Mouse (Mus musculus) urinary bladder, postnatal 36 days (tissue): ENCODE data around the gene H2-T24.
A peak's percentile ranks its signal among the peaks of the same experiment; 100 is the strongest.
"Not testable (repeated sequence)": the region's sequence is repeated elsewhere in the genome, so short reads cannot be mapped to it uniquely, and the experiment has no call there.

ENCODE experiments used
- DNase-seq, 2 experiments: peaks; one replicate each; pipeline ENCODE4 v3.0.0; 2022; ENCODE audit warnings: low spot score in 2 of 2, mixed read lengths in 1 of 2

The H2-T24 gene

DNA sequence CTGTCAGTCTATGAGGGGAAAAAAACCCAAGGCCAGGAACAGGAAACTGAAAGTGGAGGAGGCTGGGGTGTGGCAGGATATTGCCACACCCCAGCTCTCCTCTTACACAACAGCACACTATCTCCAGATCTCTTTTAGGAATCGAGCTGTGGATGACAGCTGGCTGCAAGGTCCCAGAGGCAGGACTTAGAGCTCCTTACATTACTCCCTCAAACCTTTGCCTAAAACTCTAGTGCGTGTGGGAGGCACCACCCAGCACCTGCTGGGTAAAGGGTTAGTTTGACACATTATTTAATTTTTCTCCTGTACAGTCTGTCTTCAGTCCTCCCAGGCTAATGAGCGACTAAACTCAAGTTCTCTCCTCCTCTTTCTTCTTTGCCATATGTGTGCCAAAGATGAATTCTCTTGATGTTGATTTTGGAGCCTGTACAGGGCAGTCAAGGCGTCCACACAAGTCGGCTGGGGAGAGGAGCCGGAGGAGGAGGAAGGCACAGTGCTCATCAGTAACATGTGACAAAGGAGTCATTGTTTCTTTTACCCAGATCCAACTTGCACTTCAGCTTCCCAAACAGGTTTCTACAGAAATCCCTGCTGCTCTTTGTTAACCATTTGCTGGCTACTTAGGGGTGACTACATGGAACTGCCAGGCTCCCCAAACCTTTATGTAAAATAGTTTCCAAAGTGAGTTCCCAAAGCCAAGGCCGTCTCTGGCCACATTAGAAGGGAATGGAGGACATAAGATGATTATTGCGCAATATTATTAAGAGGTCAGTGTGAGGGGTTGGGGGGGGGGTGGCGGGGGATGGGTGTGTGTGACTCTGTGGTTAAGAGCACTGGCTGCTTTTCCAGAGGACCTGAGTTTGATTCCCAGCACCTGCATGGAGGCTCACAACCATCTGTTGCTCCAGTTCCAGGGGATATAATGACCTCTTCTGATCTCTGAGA is 3.6 kb upstream of the H2-T24 start:
- peak; percentile 42 to 58 for DNase-seq

DNA sequence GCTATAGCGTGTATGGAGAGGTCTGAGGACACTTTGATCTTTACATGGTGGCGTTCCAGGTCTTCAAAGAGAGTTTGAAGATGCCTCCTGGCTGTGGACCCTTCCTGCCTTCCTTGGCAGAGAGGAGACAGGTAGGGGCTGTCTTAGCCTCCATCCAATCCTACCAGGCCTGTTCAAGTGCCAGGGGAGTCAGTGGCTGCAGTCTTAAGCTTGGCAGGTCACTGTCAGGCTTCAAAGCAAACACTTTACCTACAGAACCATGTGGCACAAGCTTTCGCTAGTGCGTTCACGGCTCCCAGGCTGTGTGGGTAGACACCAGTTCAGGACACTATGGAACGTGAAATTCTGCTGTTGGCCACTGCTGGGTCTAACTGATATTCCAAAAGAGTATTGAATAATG is 2.6 kb upstream of the H2-T24 start:
- no peak for DNase-seq

DNA sequence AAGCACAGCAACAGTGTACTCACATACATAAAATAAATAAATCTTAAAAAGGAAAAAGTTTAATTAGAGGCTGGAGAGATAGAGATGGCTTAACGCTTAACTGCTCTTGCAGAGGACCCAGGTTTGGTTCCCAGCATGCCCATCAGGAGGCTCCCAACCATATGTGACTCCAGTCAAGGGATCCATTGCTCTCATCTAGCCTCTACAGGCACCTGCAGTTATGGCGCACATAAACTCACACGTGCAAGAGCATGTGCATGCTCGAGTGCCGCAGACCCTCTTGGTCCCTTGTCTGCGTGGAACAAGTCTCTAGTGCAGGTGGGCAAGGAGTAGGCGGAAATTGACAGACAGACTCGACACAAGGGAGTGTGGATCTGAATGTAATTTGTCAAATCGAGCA is 1.7 kb upstream of the H2-T24 start:
- no peak for DNase-seq

DNA sequence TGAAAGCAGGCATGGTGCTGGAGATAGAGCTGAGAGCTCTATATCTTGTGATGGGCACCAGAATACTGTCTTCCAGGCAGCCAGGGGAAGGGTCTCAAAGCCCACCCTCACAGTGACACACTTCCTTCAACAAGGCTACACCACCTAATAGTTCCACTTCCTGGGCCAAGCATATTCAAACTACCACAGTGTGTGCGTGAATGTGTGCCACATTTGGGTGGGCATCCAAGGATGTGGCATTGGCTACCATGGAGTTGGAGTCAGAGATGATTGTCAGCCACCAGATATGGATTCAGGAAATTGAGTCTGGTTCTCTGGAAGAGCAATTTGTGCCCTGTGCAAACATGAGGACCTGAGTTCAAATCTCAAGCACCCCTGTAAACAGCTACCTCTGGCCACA is 949 bp upstream of the H2-T24 start:
- no peak for DNase-seq

DNA sequence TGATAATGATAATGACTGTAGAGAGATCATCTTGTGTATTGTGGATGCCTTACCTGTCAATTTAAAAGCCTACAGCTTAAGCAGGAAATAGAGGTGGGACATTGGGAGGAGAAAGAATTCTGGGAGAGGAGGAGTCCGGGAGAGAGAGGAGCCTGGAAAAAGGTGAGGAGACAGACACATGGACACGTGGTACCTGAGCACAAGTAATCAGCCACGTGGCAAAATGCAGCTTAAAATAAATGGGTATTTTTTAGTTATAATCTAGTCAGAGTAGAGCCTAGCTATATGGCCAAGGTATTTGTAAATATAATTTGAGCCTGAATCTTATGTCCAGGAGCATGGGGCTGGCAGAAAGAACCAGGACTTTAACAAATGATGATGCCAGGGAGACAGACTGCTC is 841 bp downstream of the H2-T24 start:
- DNase-seq, result no peak

DNA sequence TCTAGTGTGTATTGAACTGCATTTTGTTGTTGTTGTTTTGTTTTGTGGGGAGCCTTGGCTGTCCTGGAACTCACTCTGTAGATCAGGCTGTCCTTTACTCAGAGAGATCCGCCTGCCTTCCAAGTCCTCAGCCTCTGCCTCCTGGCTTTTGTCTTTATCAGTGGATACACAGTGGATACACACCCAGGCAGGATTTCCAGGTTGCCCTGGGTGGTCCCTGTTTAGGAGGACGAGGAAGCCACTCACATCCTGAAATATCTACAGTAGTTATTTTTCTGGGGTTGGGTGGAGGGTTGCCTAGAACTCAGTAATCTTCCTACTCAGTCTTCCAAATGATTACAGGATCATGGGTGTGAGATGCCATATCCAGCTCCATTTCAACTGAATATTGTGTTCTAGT is 1.4 kb downstream of the H2-T24 start:
- DNase-seq, result no peak

DNA sequence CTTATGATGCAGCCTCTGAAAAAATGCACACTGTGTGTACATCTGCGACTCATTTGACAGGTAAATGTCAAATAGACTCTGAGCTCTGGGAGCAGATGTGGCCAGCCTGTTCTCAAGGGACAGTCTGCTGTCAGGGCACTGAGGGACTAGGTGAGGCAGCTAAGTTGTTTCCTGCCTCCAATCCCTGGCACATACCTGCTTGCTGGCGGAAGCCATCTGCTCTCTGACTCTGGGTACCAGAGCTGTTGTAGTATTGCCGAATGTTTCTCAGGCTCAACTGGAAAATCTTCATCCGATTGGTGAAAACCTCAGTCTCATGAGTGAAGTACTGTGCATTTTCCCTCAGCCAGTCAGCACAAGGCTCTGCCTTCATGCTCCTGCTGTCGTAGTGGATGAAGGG is 3.3 kb downstream of the H2-T24 start:
- DNase-seq, result no peak

DNA sequence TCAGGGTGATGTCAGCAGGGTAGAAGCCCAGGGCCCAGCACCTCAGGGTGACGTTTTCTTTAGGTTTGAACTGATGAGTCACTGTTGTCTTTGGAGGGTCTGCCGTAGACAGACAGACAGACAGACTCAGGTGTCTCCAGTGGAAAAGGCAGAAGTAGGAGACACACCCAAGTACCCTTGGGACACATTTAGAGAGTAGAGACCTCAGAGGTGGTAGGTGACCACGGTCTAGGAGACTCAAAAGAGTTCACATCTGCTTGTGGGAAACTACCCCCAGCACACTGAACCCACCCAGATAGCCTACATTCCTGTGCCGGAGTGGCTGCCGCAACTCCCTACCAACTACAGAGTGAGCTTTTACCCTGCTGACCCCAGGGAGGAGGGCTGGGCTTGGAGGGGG is 5.4 kb downstream of the H2-T24 start:
- no peak for DNase-seq

DNA sequence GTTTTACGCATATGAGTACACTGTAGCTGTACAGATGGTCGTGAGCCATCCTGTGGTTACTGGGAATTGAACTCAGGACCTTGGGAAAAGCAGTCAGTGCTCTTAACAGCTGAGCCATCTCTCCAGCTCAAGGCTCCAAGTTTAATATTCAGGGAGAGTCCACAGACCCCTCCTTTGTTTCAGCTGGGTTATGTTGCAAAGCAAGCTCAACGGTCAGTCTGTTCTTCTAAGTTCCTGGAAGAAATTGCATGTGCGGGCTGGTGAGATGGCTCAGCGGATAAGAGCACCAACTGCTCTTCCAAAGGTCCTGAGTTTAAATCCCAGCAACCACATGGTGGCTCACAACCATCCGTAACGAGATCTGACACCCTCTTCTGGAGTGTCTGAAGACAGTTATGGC is 16.0 kb downstream of the H2-T24 start:
- not testable (repeated sequence) for DNase-seq

DNA sequence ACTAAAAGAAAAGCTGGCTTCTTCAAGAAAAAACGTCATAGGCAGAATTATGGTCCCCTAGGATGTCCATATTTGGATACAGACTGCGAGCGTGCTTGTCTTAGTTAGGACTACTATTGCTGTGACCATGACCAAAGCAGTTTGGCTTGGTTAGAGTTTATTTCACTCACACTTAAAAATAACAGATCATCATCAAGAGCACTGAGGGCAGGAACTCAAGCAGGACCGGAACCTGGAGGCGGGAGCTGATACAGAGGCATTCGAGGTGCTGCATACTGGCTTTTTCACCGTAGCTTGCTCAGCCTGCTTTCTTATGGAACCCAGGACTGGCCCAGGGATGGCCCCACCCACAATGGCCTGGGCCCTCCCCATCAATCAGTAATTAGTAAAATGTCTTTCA is 17.0 kb downstream of the H2-T24 start:
- DNase-seq, result no peak

DNA sequence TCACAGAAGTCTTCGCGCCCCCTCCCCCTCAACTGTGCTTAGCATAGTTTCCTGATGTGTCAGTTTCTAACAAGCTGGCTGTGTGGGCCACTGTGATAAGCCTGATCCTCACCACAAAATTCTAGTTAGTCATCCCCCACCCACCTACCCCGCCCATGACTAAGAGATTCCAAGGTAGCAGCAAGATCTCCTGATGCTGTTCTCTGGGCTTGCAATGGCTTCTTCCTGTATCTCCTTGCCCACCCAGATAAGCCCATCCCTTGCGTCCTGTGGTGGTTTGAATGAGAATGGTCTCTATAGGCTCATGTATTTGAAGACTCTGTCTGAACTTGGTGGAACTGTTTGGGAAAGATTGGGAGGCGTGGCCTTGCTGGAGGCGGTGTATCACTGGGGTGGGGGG is 18.4 kb downstream of the H2-T24 start:
- DNase-seq, result no peak

DNA sequence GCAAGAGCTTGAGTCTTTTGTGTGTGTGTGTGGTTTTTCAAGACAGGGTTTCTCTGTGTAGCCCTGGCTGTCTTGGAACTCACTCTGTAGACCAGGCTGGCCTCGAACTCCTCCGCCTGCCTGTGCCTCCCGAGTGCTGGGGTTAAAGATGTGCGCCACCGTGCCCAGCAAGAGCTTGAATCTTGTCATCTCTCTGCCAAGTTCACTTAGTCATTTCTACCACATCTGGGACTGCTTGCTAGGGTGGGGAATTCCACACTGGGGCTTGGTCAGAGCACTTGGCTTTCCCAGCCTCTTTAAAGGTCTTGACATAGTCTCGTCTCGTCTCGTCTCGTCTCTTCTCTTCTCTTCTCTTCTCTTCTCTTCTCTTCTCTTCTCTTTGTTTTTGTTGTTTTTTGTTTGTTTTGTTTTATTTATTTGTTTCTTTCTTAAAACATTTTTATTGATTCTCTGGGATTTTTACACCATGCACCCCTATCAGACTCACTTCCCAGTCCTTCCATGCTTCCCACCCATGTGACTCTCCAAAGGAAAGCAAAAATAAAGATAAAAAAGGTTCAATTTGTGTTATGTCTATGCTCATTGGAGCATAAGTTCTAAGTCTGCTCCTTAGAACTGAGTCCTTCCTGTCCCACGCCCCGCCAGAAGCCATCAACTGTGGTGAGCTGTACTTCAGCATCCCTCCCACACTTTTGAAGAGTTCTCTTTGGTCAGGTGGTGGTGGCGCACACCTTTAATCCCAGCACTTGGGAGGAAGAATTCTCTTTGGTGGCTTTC is 19.1 kb downstream of the H2-T24 start:
- DNase-seq, result no peak

DNA sequence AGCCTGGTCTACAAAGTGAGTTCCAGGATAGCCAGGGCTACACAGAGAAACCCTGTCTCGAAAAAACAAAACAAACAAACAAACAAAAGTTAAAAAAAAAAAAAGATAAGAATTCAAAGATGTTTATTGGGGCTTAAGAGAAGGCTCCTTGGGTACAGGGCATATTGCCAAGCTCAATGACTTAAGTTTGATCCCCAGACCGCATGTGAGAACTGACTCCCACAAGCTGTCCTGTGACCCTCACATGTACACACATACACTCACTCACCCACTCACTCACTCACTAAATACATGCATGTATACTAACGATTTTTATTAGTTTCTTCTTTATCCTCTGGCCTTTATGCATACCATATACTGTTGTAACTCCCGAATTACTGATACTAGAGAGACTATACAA is 20.0 kb downstream of the H2-T24 start:
- no peak for DNase-seq

DNA sequence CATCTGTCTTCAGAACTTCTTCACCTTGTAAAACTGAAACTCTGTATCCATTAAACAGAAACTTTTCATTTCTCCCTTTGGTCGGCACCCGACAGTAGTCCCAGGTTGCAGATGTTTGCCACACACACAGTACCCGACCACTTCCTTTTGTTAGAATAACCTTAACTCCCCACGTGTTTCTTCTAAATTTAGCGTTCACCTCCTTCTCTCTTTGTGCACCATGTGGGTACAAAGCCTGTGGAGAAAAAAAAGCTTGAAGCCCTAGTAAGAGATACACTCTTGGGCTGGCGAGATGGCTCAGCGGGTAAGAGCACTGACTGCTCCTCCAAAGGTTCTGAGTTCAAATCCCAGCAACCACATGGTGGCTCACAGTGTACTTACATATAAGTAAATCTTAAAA is 21.0 kb downstream of the H2-T24 start:
- no peak for DNase-seq

DNA sequence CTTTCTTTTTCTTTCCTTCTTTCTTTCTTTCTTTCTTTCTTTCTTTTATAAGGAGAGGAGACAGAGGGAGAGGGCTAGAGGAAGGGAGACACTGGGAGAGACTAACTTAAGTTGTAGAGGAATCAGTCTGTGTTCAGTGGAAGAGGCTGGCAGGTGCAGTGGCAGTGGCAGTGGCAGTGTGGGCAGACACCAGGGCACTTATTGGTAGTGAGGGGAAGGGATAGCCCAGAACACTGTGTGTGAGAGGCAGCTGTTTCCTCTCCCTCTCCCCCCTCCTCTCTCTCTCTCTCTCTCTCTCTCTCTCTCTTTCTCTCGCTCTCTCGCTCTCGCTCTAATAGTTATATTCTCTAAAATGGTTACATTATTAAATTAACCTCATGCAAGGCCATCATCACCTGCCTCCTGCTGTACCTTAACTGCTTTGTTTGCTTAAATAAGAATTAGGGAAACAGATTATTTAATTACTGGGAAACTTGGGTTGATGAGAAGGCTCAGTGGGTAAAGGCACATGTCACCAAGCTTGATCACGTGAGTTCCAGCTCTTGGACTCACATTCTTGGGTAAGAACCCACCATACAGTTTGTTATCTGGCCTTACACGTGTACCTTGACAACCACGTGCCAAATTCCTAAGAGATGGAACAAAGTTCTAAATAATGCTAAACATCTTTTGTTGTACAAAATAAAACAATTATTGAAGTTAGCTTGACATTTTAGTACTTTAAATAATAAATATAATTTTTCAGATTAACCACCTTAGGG is 21.6 kb downstream of the H2-T24 start:
- no peak for DNase-seq

DNA sequence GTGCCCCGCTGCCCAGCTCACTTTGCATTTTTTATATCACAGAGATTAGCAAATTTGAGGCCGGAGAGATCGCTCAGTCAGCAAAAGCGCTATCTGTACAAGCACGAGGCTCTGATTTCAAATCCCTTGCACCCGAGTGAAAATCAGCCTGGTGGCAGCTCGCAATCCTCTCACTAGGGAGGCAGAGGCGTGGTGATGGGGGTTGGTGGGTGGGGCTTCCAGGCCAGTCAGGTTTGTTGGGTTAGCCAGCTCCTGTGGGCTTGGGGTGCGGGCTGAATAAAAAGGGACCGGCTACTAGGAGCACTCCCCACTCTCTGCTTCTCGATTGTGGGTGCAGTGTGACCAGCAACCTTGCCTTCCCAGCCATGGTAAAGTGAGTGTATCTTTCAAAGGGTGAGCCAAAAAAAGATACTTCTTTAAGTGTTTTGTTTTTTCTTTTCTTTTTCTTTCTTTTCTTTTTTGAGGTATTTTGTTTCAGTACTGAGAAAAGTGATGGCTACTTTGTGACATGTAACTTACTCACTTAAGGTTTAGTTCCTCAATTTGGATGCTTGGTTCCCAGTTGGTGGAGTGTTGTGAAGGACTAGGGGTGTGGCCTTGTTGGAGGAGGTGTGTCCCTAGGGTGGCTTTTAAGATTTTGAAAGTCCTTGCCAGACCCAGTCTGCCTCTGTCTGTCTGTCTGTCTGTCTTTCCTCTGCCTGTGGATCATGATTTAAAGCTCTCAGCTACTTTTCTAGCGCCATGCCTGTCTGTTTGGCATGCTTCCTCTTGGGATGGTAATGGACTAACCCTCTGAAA is 22.4 kb downstream of the H2-T24 start:
- DNase-seq, result peak; percentile 27 to 32

DNA sequence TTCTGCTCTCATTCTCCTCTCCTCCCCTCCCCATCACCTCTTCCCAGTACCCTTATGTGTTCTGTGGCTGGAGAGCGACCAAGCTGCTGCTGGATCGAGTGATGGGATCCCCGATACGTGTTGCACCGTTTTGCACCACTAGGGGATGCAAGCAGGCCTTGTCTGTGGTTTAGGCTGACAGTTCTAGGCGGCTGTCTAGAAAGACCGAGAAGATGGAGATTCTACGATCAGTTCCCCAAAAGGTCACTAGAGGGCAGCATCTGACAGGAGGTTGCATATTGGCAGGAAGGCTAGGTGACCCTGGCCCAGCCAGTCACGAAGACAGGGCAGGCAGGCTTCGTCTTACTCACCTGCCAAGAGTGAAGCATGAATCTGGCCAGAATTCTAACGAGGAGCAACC is 23.4 kb downstream of the H2-T24 start:
- DNase-seq, result peak; percentile 96

DNA sequence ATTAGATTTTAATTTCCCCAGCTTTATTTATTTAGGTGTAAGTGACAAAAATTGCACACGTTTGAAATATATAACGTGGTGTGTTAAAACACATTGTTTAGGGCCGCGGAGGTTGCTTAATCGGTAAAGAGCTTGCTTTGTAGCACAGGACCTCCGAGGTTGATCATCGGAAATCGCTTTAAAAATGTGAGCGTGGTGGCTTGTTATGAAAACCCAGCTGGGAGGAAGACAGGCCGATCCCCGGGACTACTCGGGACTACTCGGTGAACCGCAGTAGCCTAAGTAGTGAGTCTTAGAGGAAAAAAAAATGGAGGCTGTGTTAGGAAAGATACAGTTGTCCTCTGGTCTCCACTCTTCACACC is 25.5 kb downstream of the H2-T24 start:
- no peak for DNase-seq

DNA sequence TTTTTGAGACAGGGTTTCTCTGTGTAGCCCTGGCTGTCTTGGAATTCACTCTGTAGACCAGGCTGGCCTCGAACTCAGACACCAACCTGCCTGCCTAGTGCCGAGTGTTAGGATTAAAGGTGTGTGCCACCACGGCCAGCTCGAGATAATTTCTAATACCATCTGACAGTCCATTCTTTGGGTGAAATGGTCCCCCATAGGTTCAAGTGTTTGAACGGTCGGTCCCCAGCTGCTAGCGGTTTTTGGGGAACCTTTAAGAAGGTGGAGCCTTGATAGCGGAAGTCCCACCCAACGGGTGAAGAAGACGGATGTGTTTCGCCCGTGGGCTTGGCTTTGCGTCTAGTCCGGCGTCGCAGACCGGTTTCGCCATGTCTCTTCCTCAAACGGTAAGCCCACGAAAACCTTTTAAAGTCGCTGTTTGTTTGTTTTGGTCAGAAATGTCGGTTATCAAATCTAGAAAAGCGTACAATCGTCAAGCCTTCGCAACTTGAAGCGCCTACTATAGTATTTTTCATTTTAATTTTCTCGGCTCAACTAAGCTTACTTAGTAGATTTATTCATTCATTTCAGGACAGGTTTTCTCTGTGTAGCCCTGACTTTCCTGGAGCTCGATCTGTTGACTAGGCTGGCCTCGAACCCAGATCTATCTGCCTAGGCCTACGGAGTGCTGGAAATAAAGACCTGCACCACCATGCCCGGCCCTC is 26.0 kb downstream of the H2-T24 start:
- peak; percentile 76 to 85 for DNase-seq

DNA sequence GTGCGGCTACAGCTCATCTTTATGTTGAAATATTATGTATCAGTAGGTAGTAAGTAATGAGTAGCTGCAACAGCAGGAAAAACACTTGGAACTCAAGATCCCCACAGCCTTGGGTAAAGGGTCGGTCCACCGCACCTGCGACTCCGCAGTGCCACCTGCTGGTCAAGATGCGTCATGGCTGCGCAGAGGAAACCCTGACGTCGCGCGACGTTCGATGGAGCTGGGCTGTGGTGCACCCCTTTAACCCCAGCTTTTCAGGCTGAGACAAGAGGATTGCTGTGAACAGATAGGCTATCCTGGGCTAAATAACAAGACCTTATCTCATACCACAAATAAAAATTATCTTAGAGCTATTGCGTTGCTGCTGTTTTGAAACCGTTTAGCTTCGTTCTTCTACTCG is 26.7 kb downstream of the H2-T24 start:
- DNase-seq, result peak; percentile 71 to 72

DNA sequence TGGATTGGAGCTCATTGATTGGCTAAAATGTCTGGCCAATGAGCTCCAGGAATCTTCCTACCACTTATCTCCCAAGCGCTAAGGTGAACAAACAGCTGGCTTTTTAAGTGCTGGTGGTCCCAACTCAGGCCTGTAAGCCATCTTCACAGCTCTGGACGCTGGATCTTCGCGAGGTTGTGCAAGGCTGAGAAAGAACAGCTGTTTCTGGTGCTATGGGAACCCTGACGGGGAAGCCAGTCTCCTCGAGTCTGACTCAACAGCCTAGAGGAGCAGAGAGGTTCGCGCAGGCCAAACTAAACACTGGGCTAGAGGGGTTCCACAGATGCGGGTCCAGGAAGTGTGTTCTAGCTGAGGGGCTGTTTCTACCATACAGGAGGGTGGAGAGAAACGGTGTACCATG is 28.6 kb downstream of the H2-T24 start:
- DNase-seq, result no peak
